Mouse (Mus musculus): ENCODE data around the gene Adh7.

Adh7 gene

GRCm38 (mm10) chr3:138224363-138224954, 6.9 kb downstream of the Adh7 start:
- DNase-seq: no peak

GRCm38 (mm10) chr3:138225331-138225730, 7.8 kb downstream of the Adh7 start:
- no peak for DNase-seq

GRCm38 (mm10) chr3:138225853-138226252, 8.3 kb downstream of the Adh7 start:
- DNase-seq: peak; percentile 66

DNA sequence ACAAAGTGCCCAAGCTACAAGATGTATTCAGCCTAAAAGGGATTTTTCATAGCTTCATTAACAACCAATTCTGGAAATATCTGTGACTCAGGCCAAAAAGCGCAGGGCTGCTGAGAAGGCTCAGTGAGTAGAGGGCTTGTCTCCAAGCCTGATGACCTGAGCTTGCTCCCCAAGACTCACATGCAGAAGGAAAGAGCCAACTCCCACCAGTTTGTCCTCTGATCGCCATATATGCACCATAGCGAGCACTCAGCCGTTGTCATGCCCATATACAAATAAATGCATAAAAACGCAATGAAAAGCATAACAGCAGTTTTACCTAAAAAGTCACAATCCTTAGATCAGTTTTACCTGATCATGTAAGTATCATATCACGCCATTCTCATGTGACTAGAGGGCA, 8.9 kb downstream of the Adh7 start:
- DNase-seq: no peak

DNA sequence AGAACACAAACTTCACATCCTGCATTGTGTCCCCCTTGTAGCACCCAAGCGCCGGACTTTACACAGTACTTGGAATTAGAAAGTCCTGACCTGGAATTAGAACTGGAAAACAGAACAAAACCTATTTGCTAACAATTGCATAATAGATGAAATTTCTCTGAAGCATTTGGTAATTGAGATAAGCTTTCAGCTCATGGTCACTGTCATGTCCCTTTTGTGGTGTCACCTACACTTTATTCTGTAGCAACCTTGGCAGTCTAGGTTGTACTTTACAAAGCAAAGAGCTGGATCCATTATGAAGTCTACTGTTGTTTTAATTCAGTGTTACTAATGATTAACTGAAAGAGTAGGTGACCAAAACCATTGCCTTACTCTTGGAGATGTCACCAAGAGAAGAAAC, 9.5 kb downstream of the Adh7 start:
- DNase-seq: no peak

- DNase-seq: no peak
Measured at GRCm38 (mm10) chr3:138227782-138228181, 10.2 kb downstream of the Adh7 start.

DNA sequence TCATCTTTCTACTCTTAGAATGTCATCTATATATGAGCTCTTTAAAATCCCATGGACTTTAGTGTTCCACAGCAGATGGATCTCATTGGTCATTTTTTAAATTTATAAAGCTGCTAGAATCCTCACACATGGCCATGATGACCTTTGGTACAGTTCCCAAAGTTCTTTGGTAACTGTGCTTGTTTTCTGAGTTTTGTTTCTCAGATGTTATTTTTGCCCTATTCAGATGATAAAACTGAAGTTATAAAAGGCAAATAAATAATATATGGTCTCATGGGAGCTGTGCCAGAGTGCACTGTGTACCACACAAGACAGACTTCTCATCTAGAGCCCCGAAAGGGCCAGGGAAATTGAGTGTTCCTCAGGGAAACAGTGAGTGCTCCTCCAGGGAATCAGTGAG, 11.9 kb downstream of the Adh7 start:
- DNase-seq: no peak

DNA sequence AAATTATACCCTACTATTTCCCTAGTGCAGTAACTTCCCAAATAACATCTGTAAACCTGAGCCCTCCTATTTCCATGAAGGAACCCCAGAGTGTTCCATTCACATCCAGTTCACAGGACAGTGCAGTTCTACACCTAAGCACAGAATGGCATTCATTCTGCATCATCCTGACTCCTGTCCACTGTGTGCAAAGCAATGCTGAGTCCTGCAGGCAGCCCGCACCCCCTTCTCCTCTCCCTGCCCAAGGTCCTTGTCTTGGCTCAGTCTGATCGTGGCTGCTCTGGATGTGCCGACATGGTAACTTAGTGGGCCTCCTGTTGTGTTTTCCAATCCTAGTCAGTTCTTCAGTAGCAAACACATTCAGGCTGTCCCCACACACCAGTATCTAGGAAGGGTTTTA, 12.7 kb downstream of the Adh7 start:
- DNase-seq: no peak

GRCm38 (mm10) chr3:138231531-138231930, 14.0 kb downstream of the Adh7 start:
- DNase-seq: no peak

DNA sequence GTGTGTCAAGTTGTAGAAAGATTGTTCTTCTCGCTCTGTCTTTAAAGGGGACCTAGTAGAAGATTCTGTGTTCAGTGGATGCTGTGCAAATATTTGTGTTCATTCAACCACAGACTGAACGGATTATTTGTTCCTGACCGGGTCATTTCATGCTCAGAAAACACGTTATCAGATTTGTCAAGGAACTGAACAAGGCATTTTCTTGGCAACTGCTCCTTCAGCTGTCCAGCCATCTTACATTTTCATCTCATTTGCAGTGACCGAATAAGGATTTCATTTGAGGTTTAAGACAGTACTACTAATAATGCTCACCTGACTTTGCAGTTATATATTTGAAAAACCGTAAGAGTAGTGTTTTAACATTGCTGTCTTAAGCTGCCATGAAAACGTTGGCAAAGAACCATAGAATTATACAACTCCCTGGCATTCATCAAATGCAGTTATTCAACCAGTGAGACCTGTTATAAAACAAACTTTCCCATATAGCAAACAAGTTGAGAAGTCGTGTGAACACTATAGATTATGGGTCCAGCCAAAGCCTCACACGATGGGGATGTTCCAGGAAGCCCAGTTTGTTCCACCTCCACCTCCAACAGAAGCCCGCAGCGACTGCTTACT, 19.1 kb downstream of the Adh7 start:
- DNase-seq: no peak

- DNase-seq: no peak
Measured at GRCm38 (mm10) chr3:138238046-138238445, 20.5 kb downstream of the Adh7 start.

- peak; percentile 70 for DNase-seq
Measured at GRCm38 (mm10) chr3:138239461-138239860, 21.9 kb downstream of the Adh7 start.

DNA sequence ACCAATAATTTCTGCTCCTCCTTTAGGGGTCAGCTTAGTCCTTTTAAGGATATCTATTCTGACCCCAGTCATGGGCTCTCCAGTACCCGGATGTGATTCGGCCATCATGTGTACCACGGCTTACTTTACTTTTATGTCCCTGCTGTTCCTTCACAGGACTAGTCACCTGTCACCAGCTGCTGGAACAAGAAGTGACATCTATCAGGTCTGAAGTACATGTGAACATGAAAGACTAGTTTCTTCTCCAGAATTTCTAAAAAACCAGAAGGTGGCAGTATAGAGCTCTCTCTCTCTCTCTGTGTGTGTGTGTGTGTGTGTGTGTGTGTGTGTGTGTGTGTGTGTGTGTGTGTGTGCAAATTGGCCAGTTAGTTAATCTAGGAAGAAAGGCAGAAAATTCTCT, 22.9 kb downstream of the Adh7 start:
- DNase-seq: peak; percentile 48

DNA sequence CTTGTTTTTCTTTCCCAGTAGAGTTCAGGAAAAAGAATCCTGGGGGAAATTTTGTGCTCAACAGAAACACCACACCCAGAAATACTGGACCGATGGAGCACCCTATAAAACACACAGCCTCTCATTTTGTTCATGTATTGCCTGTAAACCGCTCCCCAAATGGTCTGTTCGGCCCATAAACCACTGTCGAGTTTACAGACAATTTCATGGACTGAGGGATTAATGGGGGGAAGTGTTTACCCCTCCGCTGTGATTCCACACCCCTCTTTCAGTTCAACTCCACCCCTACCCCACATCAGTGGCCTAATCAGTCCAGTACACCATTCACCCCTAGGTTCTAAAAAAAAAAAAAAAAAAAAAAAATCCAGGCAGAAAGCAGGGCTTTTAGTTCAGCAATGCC, 23.4 kb downstream of the Adh7 start:
- no peak for DNase-seq

- DNase-seq: peak; percentile 82
Measured at GRCm38 (mm10) chr3:138241371-138241770, 23.8 kb downstream of the Adh7 start.

GRCm38 (mm10) chr3:138242021-138242726, 24.6 kb downstream of the Adh7 start:
- no peak for DNase-seq

GRCm38 (mm10) chr3:138242933-138243332, 25.4 kb downstream of the Adh7 start:
- DNase-seq: peak; percentile 92

DNA sequence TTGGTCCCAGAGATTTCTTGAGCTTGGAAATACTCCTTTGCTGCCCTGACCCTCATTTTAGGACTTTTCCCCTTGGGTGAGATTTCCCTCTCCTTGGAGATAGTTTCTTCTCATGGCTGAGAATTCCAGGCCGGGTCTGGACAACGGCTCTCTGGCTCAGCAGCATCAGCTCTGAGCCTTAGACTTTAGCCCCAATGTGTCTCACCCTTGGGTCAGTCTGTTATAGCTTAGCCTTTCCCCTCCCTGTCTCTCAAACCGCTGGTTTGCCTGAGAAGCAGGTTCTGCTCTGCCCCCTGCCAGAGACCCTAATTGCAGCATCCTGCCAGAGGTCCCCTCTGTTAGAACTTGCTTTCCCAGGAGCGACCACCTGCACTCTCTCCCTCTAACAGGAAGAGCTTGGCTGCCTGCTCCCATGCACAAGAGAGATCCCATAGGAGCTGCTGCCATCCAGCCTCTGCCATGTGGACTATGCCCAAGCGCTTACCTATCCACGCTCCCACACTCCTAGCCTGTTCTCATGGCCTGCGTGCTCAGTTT, 26.8 kb downstream of the Adh7 start:
- peak; percentile 77 for DNase-seq

DNA sequence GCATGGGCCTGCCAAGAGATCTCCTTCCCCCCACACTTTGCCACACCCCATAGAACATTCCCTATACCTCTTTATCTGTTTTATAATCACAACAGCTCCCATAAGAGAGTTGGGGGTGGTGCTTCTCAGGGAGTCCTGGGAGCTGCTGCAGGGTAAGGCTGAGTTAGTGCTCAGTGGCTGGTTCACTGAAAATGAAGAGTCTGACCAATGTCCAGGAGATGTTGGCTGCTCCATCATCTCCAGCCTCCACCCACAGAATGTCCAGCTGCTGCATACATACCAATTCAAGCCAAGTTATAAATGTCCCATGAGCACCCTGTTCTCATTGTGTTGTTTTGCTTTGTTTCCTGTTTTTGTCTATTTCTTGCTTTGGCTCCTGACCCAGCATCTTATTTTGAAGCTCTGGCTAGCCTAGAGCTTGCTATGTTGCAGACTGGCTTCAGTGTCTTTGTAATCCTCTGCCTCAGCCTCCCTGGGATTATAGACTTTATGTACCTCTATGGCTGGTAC, 29.0 kb downstream of the Adh7 start:
- no peak for DNase-seq

DNA sequence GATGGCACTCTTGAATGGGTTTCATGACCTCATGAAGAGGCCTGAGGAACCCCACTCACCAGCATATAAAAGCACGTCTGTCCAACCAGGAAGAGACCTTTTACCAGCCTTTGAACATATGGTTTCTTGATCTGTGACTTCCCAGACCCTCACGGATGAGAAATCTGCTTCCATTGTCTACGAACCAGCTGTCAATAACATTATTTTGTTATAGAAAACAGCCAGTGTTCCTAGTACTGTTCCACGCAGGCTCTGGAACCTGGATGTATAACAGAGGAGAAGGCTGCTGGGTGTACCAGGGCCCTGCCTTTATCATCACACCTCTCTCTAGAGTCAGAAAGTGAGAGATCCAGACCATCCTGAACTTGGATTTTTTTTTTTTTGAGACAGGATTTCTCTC, 29.7 kb downstream of the Adh7 start:
- DNase-seq: no peak

DNA sequence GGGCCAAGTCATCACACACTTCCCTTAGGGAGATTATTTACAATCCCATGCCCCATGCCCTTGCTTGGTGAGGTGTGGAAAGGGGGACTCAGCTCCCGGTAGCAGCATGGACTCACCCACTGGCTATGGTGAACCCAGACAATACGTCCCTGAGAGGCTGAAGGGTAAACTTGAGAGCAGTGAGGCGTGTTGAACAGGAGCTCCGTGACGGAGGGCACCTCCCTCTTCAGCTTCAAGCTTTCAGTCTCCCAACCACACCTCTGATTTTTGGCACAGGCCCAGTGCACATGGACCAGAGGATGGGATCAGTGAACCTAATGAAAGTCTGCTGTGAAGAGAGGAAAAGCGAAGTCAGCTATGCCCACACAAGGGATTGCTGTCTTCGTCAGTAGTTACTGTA, 30.5 kb downstream of the Adh7 start:
- peak; percentile 97 for DNase-seq

DNA sequence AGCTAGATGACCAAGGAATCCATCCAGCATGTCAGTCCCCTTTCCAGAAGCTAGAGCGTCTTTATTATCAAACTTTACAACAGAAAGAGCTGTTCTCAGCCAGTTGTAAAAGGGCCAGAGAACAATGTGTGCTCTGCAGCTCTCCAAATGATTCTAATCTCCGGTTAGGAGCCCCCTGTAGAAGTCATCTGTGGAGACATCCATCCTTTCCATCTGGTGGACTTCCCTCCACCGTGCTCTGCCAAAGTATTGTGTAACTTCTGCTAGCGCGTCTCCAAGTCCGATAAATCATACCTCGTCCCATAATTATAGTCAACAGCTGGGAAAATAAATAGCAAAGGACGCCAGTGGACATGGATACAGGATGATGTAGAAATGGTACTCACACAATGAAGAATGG, 31.2 kb downstream of the Adh7 start:
- peak; percentile 64 for DNase-seq

- DNase-seq: peak; percentile 79
Measured at GRCm38 (mm10) chr3:138251156-138251555, 33.6 kb downstream of the Adh7 start.

GRCm38 (mm10) chr3:138254205-138254604, 36.6 kb downstream of the Adh7 start:
- DNase-seq: no peak

All from kidney, adult 9 months (tissue).